Mouse (Mus musculus) layer of hippocampus, adult 8-10 months (tissue): Measurements from ENCODE around the gene Enpp5. TPM values are rescaled to one million over a fixed set of nuclear protein-coding genes. Genes with fewer than 3 reads are reported as not detected.
A peak's percentile ranks its signal among the peaks of the same experiment; 100 is the strongest.

Source experiments
- DNase-seq, 2 experiments: peaks; one replicate each; pipeline ENCODE4 v3.0.0; 2022; ENCODE audit warnings: low spot score in 2 of 2
- total RNA-seq, 4 experiments: library from RNA; stranded (reverse); gene quantifications; 2 replicates each; pipeline ENCODE4 v1.2.4; 2022

Enpp5 gene
- 100 to 1,000 TPM; 149 to 186 (median 168) TPM for total RNA-seq

GRCm38 (mm10) chr17:44078631-44079350, at the start of gene Enpp5:
Gene Enpp5 (plus strand): TSS chr17:44078813.
- DNase-seq: peak; percentile 88 to 89

DNA sequence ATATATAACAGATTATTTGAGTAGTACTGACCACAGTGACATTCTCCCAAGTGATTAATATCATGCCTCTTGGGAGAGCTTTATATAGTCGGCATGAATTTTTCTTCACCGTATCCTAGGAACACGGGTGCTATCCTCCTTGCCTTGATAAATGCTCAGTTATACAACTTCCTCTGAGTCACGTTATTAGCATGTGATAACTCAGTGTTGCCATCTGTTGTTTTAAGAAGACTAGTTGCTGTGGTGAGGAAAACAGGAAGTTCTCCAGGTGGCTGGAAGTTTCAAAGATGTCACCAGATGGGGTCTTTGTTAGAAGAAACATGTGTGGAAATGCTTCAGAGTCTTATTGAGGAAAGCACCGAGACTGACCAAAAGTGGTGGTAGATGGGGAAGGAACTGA, 49.0 kb upstream of the Enpp5 start:
- DNase-seq: peak in 1 of 2 experiments; percentile 16

DNA sequence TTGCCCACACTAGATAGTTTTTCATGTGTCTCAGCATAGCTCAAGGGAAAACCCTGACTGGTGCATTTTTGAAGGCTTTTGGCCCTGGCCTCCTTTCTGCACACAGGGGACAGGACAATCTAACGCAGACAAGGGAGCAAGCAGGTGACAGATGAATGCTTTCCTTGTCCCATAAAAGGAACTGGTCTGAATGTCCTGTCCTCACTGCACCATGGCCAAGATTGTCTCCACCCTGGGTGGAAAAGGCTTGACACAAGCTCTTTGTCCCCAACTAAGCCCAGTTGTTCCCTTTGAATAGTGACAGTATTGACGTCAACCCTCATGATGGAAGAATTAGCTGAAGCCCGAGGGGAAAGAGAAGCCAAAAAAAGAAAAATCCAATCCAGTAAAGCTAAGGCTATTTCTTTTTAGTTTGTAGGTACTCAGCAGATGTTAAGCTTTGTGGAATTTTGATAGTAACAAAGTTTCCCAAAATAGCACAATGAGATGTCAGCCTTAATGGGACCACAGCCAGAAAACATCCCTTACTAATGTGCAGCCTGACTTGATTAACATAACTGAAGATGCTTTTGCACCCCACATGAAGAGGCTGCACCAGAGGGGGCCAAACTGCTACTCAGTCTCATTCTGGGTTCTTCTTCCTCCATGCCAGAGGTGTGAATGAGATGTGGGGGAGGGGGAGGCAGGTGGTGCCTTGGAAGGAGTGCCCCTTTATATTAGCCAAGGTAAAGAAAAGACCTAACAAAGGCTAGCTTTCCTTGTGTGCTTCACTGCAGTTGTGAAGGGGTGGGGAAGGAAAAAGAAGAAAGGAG, 47.6 kb upstream of the Enpp5 start:
- peak; percentile 45 to 57 for DNase-seq

DNA sequence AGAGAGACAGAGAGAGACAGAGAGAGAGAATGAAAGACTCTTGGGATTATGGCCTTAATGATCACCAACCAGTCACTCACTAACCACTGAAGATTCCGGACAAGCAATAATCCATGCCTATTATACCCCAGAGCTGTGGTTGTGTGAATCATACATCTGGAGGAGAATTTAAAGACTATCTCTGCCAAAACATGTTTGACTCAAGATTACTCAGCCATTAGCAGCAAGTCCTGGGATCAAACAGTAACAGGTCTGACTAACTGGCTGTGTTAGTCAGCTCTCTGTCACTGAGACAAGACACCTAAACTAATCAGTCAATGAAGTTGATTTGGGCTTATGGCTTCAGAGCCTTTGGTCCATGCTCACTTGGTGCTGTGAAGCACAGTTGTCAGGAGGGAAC, 43.6 kb upstream of the Enpp5 start:
- no peak for DNase-seq

GRCm38 (mm10) chr17:44038656-44039055, 40.0 kb upstream of the Enpp5 start:
- peak in 1 of 2 experiments; percentile 65 for DNase-seq

DNA sequence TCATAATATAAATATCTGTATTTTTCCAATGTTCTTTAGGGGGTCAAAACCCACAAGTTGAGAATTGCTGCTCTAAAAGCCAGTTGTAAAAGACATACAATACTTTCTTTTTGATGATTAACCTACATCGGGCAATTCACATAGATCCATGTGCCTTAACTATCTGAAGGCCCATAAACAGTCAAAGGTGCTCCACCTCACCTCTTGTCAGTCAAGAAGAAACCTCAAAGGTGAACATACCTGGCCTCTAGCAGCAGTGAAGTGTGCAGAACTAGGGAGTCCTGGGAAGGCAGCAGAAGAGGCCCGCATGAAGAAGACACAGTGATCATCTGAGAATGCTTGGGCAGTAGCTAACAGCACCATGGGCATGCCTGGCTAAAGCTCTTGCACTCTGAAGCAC, 38.2 kb upstream of the Enpp5 start:
- DNase-seq: no peak

- no peak for DNase-seq
Observed at GRCm38 (mm10) chr17:44042301-44042700, 36.3 kb upstream of the Enpp5 start.

- no peak for DNase-seq
Observed at GRCm38 (mm10) chr17:44042861-44043260, 35.8 kb upstream of the Enpp5 start.

GRCm38 (mm10) chr17:44053427-44053826, 25.2 kb upstream of the Enpp5 start:
- no peak for DNase-seq

DNA sequence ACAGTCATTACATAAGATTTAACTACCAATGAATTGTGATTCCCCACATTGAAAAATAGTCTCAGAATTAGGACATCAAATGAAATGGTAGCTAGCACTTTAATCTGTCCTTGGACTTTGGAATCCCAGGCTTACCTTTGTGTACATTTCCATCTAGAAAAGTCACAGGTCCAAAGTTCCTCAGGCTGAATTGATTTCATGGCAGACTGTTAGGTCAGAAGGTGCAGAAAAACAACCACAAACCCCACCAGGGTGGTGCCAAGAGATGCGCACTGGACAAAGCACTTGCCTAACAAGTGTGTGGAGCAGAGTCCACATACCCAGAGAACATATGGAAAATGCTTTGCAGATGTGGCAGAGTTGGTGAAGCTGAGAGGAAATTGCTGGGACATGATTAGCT, 21.5 kb upstream of the Enpp5 start:
- DNase-seq: no peak

GRCm38 (mm10) chr17:44058145-44058544, 20.5 kb upstream of the Enpp5 start:
- no peak for DNase-seq

DNA sequence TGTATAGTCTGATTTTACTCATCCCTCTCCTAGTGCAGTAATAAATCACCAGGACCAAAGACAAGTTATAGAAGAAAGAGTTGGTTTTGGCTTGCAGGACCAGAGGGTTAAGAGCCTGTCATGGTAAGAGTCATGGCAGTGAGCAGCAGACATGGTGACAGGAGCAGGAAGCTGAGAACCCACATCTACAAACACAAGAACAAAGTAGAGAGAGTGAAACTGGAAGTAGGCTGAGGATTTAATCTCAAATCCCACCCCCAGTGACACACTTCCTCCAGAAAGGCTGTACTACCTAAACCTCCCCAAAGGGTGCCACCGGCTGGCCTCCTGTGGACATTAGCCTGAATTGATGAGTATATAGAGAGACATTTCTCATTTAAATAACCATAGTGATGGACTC, 17.8 kb upstream of the Enpp5 start:
- no peak for DNase-seq

DNA sequence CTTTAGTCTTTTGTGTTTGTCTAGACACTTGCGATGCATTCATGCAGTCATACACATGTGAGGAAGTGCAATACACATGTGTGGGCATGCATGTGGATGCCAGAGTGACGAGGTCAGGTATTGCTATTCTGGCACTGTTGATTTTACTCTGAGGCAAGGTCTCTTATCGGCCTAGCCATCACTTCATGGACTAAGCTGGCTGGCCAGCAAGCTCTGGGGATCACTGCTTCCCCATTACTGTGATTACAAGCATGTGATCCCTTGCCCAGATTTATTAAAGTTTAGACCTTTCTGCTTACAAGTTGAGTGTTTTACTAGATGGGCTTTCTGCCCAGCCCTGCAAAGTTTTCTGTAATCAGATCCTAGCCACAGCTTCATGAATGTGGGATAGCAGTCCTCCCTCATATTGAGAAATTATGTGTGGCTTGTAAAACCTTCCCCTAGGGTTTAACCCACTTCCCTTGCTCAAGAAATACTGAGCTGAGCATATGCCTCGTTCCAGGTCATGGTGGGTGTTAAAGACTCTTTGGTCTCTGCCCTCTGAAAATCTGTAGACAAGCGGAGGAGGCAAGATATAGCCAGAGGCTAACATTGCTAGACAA, 17.2 kb upstream of the Enpp5 start:
- no peak for DNase-seq

DNA sequence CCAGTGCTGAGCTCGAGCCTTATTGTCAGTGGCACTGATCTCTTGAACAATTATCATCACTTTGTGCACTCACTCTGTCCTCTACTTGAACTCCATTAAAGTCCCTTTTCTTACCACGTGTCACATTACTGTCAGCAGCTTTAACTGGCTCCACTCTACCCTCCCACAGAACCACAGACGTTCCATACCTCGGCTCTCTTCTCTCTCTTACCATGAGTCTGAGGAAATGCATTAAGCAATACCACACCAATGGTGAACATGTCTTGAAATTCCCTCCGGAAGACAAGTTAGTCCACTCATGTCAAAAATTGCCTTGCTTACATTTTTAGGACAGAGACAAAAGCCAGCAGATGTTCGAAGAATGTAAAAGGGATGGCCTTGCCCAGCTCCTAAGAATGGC, 9.7 kb upstream of the Enpp5 start:
- no peak for DNase-seq

- DNase-seq: no peak
Observed at GRCm38 (mm10) chr17:44071680-44072079, 6.9 kb upstream of the Enpp5 start.

GRCm38 (mm10) chr17:44075601-44076000, 3.0 kb upstream of the Enpp5 start:
- no peak for DNase-seq

- DNase-seq: no peak
Observed at GRCm38 (mm10) chr17:44076051-44076680, 2.4 kb upstream of the Enpp5 start.

DNA sequence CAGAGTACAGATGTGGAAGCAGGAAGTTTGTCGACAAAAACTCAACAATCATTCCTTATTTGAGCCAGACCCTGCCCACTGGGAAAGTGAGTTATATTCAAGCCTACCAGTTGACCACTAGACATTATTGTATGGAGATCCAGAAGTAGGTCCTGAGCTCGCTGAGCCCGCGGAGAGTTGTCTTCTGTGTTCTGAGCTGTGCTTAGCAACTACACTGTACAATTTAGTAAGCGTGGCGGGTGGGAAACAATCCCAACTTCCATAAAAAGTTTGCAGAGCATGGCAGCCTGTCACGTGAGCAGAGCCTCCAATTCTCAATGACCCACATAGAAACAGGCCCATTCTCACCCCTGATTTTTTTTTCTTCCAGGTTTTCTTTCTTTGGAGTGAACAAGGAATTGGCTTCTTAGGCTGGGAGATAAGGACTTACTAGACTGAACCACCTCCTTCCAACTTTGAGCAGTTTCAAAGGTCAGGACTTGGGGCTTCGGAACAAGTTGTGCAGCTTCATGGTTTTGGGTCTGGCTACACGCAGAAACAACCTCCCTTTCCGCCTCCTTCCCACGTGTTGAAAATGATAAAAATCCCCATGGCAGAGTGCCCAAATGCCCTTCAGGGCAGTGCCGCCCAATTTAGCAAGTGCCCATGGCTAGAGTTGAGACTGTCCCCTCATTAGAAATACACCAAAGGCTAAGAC, 1.3 kb upstream of the Enpp5 start:
- no peak for DNase-seq

DNA sequence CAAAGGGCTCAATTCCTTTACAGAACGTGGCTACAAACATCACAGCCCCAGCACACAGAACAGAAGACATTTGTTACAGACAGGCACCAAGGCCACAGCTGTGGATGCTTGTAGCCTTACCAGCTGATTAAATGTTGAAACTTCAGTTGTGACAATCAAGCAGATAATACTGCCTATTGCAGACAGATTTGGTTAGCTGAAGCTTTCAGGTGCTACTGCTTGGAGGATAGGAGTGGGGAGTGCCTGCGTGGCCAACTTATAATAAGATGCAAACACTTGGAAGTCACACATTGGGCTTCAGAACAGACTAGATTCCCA, 811 bp upstream of the Enpp5 start:
- no peak for DNase-seq

GRCm38 (mm10) chr17:44083156-44083555, 4.5 kb downstream of the Enpp5 start:
- DNase-seq: no peak

GRCm38 (mm10) chr17:44088226-44088625, 9.6 kb downstream of the Enpp5 start:
- DNase-seq: no peak
